Mouse (Mus musculus) megakaryocyte, embryonic 14.5 days (primary cell): ENCODE results near the gene Grik5. TPM values are rescaled to one million over a fixed set of nuclear protein-coding genes. Genes with fewer than 3 reads are reported as not detected.

Experiments
- H3K27me3 ChIP-seq: replicated peaks from 2 replicates; pipeline ENCODE3; 2012; ENCODE audit warnings: inconsistent platforms
- H3K36me3 ChIP-seq: replicated peaks from 2 replicates; pipeline ENCODE3; 2012; ENCODE audit warnings: low read length, inconsistent platforms, mixed read lengths
- H3K4me1 ChIP-seq: 2 replicates; pipeline ENCODE4 v1.6.1; 2012; ENCODE audit warnings: inconsistent platforms
- H3K4me3 ChIP-seq: replicated peaks from 2 replicates; pipeline ENCODE3; 2012; ENCODE audit warnings: moderate library complexity, mild to moderate bottlenecking, inconsistent platforms
- H3K9me3 ChIP-seq: 2 replicates; pipeline ENCODE4 v1.6.1; 2012; ENCODE audit warnings: inconsistent platforms
- FLI1 ChIP-seq: IDR thresholded peaks from 2 replicates; pipeline ENCODE4 v1.6.1; 2012; ENCODE audit warnings: low read length, inconsistent platforms, mixed read lengths
- GATA1 ChIP-seq: IDR thresholded peaks from 3 replicates; pipeline ENCODE4 v1.6.1; 2012; ENCODE audit warnings: mixed read lengths, low read length, inconsistent platforms, borderline replicate concordance
- polyA plus RNA-seq: library from polyadenylated mRNA; stranded (reverse); fragments of >175 nt; gene quantifications from 2 replicates; pipeline ENCODE4 v1.2.3, GENCODE M21; 2012; ENCODE audit warnings: low replicate concordance; ENCODE audit not compliant: insufficient read depth

Grik5 gene
- polyA plus RNA-seq, 1 experiment, result 6.5 TPM

GRCm38 (mm10) chr7:25082510-25082909, 10.4 kb upstream of the Grik5 start:
- Histone ChIP-seq H3K36me3 (peaks cover 76% of the 10 kb centered on the region), H3K4me3 (no peak overlapping the region), H3K4me1 (peaks cover 84% of the 10 kb centered on the region), H3K9me3 (no peaks in the 10 kb centered on the region), H3K27me3 (no peaks in the 10 kb centered on the region)
- no peak for TF ChIP-seq FLI1
- no peak for TF ChIP-seq GATA1

- no peak overlapping the region for H3K4me3 ChIP-seq
- no peaks in the 10 kb centered on the region for H3K9me3 ChIP-seq
- no peaks in the 10 kb centered on the region for H3K27me3 ChIP-seq
- no peak for TF ChIP-seq GATA1
- no peak for TF ChIP-seq FLI1
- H3K36me3 ChIP-seq, result peaks cover 67% of the 10 kb centered on the region
- peaks cover 78% of the 10 kb centered on the region for H3K4me1 ChIP-seq
These were observed 8.3 kb upstream of the Grik5 start for GRCm38 (mm10) chr7:25080431-25080830.

- peaks cover 78% of the 10 kb centered on the region for H3K4me1 ChIP-seq
- peaks cover 59% of the 10 kb centered on the region for H3K36me3 ChIP-seq
- H3K4me3 ChIP-seq, result no peak overlapping the region
- no peaks in the 10 kb centered on the region for H3K27me3 ChIP-seq
- no peaks in the 10 kb centered on the region for H3K9me3 ChIP-seq
- TF ChIP-seq FLI1, result no peak
- no peak for TF ChIP-seq GATA1
These were observed 7.4 kb upstream of the Grik5 start for GRCm38 (mm10) chr7:25079496-25080026.

GRCm38 (mm10) chr7:25077414-25077755, 5.2 kb upstream of the Grik5 start:
- Histone ChIP-seq H3K27me3 (peaks cover 3% of the 10 kb centered on the region), H3K4me1 (peaks cover 88% of the 10 kb centered on the region), H3K4me3 (peak overlapping the region; percentile 97), H3K36me3 (peaks cover 37% of the 10 kb centered on the region), H3K9me3 (no peaks in the 10 kb centered on the region)
- no peak for TF ChIP-seq GATA1
- TF ChIP-seq FLI1, result no peak

- H3K4me1 ChIP-seq, result peaks cover 88% of the 10 kb centered on the region
- peaks cover 31% of the 10 kb centered on the region for H3K36me3 ChIP-seq
- TF ChIP-seq GATA1, result no peak
- no peak for TF ChIP-seq FLI1
These were observed 4.7 kb upstream of the Grik5 start for GRCm38 (mm10) chr7:25076663-25077413.

GRCm38 (mm10) chr7:25076296-25076662, 4.1 kb upstream of the Grik5 start:
- Histone ChIP-seq H3K36me3 (peaks cover 26% of the 10 kb centered on the region), H3K27me3 (peaks cover 9% of the 10 kb centered on the region), H3K9me3 (no peaks in the 10 kb centered on the region), H3K4me1 (peaks cover 88% of the 10 kb centered on the region), H3K4me3 (peak overlapping the region; percentile 97)
- no peak for TF ChIP-seq FLI1
- TF ChIP-seq GATA1, result no peak

More at GRCm38 (mm10) chr7:25076663-25077413, 4.7 kb upstream of the Grik5 start:
- H3K9me3 ChIP-seq, result no peaks in the 10 kb centered on the region
- H3K27me3 ChIP-seq, result peaks cover 6% of the 10 kb centered on the region
- H3K4me3 ChIP-seq, result peak overlapping the region; percentile 97

- H3K4me3 ChIP-seq, result peak overlapping the region; percentile 67
- peaks cover 8% of the 10 kb centered on the region for H3K36me3 ChIP-seq
- H3K9me3 ChIP-seq, result no peaks in the 10 kb centered on the region
- peaks cover 22% of the 10 kb centered on the region for H3K27me3 ChIP-seq
- TF ChIP-seq GATA1 (no peak), FLI1 (no peak)
- H3K4me1 ChIP-seq, result peaks cover 85% of the 10 kb centered on the region
These were observed 1.8 kb upstream of the Grik5 start for GRCm38 (mm10) chr7:25073924-25074323.

GRCm38 (mm10) chr7:25072716-25073390, 707 bp upstream of the Grik5 start:
- Histone ChIP-seq H3K36me3 (peaks cover 16% of the 10 kb centered on the region), H3K4me3 (peak overlapping the region; percentile 92), H3K9me3 (no peaks in the 10 kb centered on the region), H3K4me1 (peaks cover 76% of the 10 kb centered on the region), H3K27me3 (peaks cover 22% of the 10 kb centered on the region)
- no peak for TF ChIP-seq FLI1
- no peak for TF ChIP-seq GATA1

- peaks cover 26% of the 10 kb centered on the region for H3K27me3 ChIP-seq
- peaks cover 56% of the 10 kb centered on the region for H3K4me1 ChIP-seq
These were observed 3.4 kb downstream of the Grik5 start for GRCm38 (mm10) chr7:25068724-25069123.

GRCm38 (mm10) chr7:25067909-25068656, 4.1 kb downstream of the Grik5 start:
- H3K4me3 ChIP-seq, result no peak overlapping the region
- H3K4me1 ChIP-seq, result peaks cover 54% of the 10 kb centered on the region
- H3K27me3 ChIP-seq, result peaks cover 28% of the 10 kb centered on the region
- no peaks in the 10 kb centered on the region for H3K9me3 ChIP-seq
- peaks cover 61% of the 10 kb centered on the region for H3K36me3 ChIP-seq
- no peak for TF ChIP-seq GATA1
- TF ChIP-seq FLI1, result no peak

More at GRCm38 (mm10) chr7:25068724-25069123, 3.4 kb downstream of the Grik5 start:
- Histone ChIP-seq H3K4me3 (no peak overlapping the region), H3K36me3 (peaks cover 55% of the 10 kb centered on the region), H3K9me3 (no peaks in the 10 kb centered on the region)
- TF ChIP-seq FLI1, result no peak
- TF ChIP-seq GATA1, result no peak
